ENCODE assay signal across 8 mouse cellular contexts in genomic region chr9:26519581-26520501, GRCm38 (mm10).
DNase-seq lines count a peak whose midpoint lies in the region; ATAC-seq lines count a peak whose summit lies in the region.

No protein-coding gene starts in this region.

- WGBS in forebrain, embryonic 14.5 days: 13% methylated on average over 5 of the region's 5 CpGs
- WGBS in midbrain, embryonic 13.5 days: 58% methylated on average over 5 of the region's 5 CpGs

- H3K27me3 ChIP-seq in forebrain, embryonic 14.5 days (replicated peaks; ENCODE audit: control insufficient read depth, insufficient read depth, low read length): no peaks in the 10 kb centered on the region
- H3K27me3 ChIP-seq in midbrain, embryonic 13.5 days: no peaks in the 10 kb centered on the region

- H3K9me3 ChIP-seq in forebrain, embryonic 14.5 days (replicated peaks; ENCODE audit: control insufficient read depth, low read length): no peaks in the 10 kb centered on the region
- H3K9me3 ChIP-seq in midbrain, embryonic 13.5 days: no peaks in the 10 kb centered on the region

- peak overlapping the region; percentile 55 for H3K27ac ChIP-seq in forebrain, embryonic 14.5 days (ENCODE audit: low read depth, low read length)
- peak overlapping the region; percentile 60 for H3K27ac ChIP-seq in midbrain, embryonic 13.5 days

- H3K4me3 ChIP-seq in forebrain, embryonic 14.5 days (ENCODE audit: low read depth, low read length): no peak overlapping the region
- H3K4me3 ChIP-seq in midbrain, embryonic 13.5 days (replicated peaks): no peak overlapping the region

- no peak for DNase-seq in cerebellum, adult 11 months
- DNase-seq in Muller cell, postnatal 12 days (ENCODE audit: inconsistent ontology term): peak; percentile 82
- DNase-seq in forebrain, embryonic 14.5 days (ENCODE audit: low spot score): peak; percentile 73
- peak; percentile 7 to 20 for DNase-seq in kidney, adult 8-10 months
- DNase-seq in testis, postnatal 14 days (ENCODE audit: low spot score): peak; percentile 56
- DNase-seq in thymus, postnatal 25 days: no peak

- peak; percentile 68 for ATAC-seq in cerebellum, adult (ENCODE audit: insufficient number of reproducible peaks, low FRiP score, low TSS enrichment)
- peak; percentile 84 for ATAC-seq in forebrain, embryonic 14.5 days
- peak; percentile 47 for ATAC-seq in midbrain, embryonic 13.5 days

- peaks cover 10% of the 10 kb centered on the region for H3K4me1 ChIP-seq in forebrain, embryonic 14.5 days (ENCODE audit: control insufficient read depth, insufficient read depth, low read length)
- H3K4me1 ChIP-seq in midbrain, embryonic 13.5 days (replicated peaks): peaks cover 11% of the 10 kb centered on the region

- 0 out of 2 replicates have a peak overlapping the region, but pooled peaks have one; percentile 6 for H3K9ac ChIP-seq in forebrain, embryonic 14.5 days (ENCODE audit: low read length)
- no peak overlapping the region for H3K9ac ChIP-seq in midbrain, embryonic 13.5 days (replicated peaks)

- H3K4me2 ChIP-seq in forebrain, embryonic 14.5 days (ENCODE audit: low read length): no peak overlapping the region
- H3K4me2 ChIP-seq in midbrain, embryonic 13.5 days (replicated peaks): no peak overlapping the region

- H3K36me3 ChIP-seq in forebrain, embryonic 14.5 days (ENCODE audit: control insufficient read depth, insufficient read depth, low read length): no peaks in the 10 kb centered on the region
- H3K36me3 ChIP-seq in midbrain, embryonic 13.5 days: no peaks in the 10 kb centered on the region

Comparison
In these comparisons a context has a peak if more than half of its experiments do, and no peak if none do; other contexts are left out.
1. DNase-seq: peak in Muller cell, postnatal 12 days (single experiment), forebrain, embryonic 14.5 days (single experiment), kidney, adult 8-10 months (2 of 2) and testis, postnatal 14 days (single experiment); none in cerebellum, adult 11 months (single experiment) and thymus, postnatal 25 days (single experiment).
2. Peak in every context shown above with its lines, with median percentiles within 50 percentile points of each other: ATAC-seq.